Mouse (Mus musculus) mammary gland, adult 2 months (tissue): ENCODE data around the gene Lce1a1. TPM values are rescaled to one million over a fixed set of nuclear protein-coding genes. Genes with fewer than 3 reads are reported as not detected.

Source experiments
- polyA plus RNA-seq: library from polyadenylated mRNA; depleted of rRNA; stranded (reverse); fragments of >200 nt; gene quantifications from 2 replicates; pipeline ENCODE4 v1.2.3, GENCODE M21; 2012; ENCODE audit warnings: low replicate concordance; rRNA removed

Lce1a1 gene
- polyA plus RNA-seq, result 0.86 and 4.6 TPM in 2 replicates

GRCm38 (mm10) chr3:92648207-92648606 is at the start of gene Lce1a1:
Lce1a1 (minus strand) TSS chr3:92648307.

GRCm38 (mm10) chr3:92687110-92687509 is 39.0 kb upstream of the Lce1a1 start, which contains the start of gene Lce1d:
Lce1d (minus strand) TSS chr3:92687210.

GRCm38 (mm10) chr3:92678947-92679346 is 30.8 kb upstream of the Lce1a1 start, which contains the start of gene Lce1c:
Lce1c (plus strand) TSS chr3:92679247.

GRCm38 (mm10) chr3:92670215-92670614 is 22.1 kb upstream of the Lce1a1 start, which contains the start of gene Lce1a2:
Lce1a2 (minus strand) TSS chr3:92670315.

GRCm38 (mm10) chr3:92656826-92657225 is 8.7 kb upstream of the Lce1a1 start, which contains the start of gene Lce1b:
Lce1b (minus strand) TSS chr3:92656926.

GRCm38 (mm10) chr3:92621560-92621959 is 26.5 kb downstream of the Lce1a1 start, which contains the start of gene Lce6a:
Lce6a (minus strand) TSS chr3:92621660.

GRCm38 (mm10) chr3:92607392-92607791 is 40.7 kb downstream of the Lce1a1 start, which contains the start of gene 2210017I01Rik:
2210017I01Rik (minus strand) TSS chr3:92607492.

Other genes starting within 250 kb of the Lce1a1 start
- gene Sprr2i, start 240.3 kb downstream of the Lce1a1 start, polyA plus RNA-seq, result not detected in 2 replicates
- not detected in 2 replicates for gene Sprr2j-ps, start 230.2 kb downstream of the Lce1a1 start, polyA plus RNA-seq
- 13.6 and 17.5 TPM in 2 replicates for gene Gm9774, start 218.9 kb downstream of the Lce1a1 start, polyA plus RNA-seq
- gene Sprr2k, start 215.7 kb downstream of the Lce1a1 start, polyA plus RNA-seq, result not detected in 2 replicates
- not detected in 2 replicates for gene Sprr1b, start 209.5 kb downstream of the Lce1a1 start, polyA plus RNA-seq
- gene Sprr3, start 189.6 kb downstream of the Lce1a1 start, polyA plus RNA-seq, result not detected in 2 replicates
- 24.1 and 25.4 TPM in 2 replicates for gene Sprr1a, start 162.4 kb downstream of the Lce1a1 start, polyA plus RNA-seq
- not detected in 2 replicates for gene Sprr4, start 147.8 kb downstream of the Lce1a1 start, polyA plus RNA-seq
- gene 2310046K23Rik, start 113.8 kb downstream of the Lce1a1 start, polyA plus RNA-seq, result 5.7 TPM in 1 of 2 replicates, not detected in the other
- gene Ivl, start 74.6 kb downstream of the Lce1a1 start, polyA plus RNA-seq, result 1.4 TPM in 1 of 2 replicates, not detected in the other
- 0.24 TPM in 1 of 2 replicates, not detected in the other for gene Smcp, start 59.3 kb downstream of the Lce1a1 start, polyA plus RNA-seq
- gene 2210017I01Rik, start 40.8 kb downstream of the Lce1a1 start, polyA plus RNA-seq, result 0.20 TPM in 1 of 2 replicates, not detected in the other
- 0.66 and 1.3 TPM in 2 replicates for gene Lce6a, start 26.6 kb downstream of the Lce1a1 start, polyA plus RNA-seq
- 1.4 and 8.5 TPM in 2 replicates for gene Lce1b, start 8.6 kb upstream of the Lce1a1 start, polyA plus RNA-seq
- 0.92 and 8.4 TPM in 2 replicates for gene Lce1a2, start 22.0 kb upstream of the Lce1a1 start, polyA plus RNA-seq
- gene Lce1c, start 30.9 kb upstream of the Lce1a1 start, polyA plus RNA-seq, result 1.2 and 5.9 TPM in 2 replicates
- 0.31 and 3.0 TPM in 2 replicates for gene Lce1d, start 38.9 kb upstream of the Lce1a1 start, polyA plus RNA-seq
- gene Lce1e, start 60.8 kb upstream of the Lce1a1 start, polyA plus RNA-seq, result 0.93 TPM in 1 of 2 replicates, not detected in the other
- gene Lce1f, start 72.0 kb upstream of the Lce1a1 start, polyA plus RNA-seq, result 0.91 TPM in 1 of 2 replicates, not detected in the other
- gene Gm38119, start 90.8 kb upstream of the Lce1a1 start, polyA plus RNA-seq, result not detected in 2 replicates
- gene Lce1g, start 104.0 kb upstream of the Lce1a1 start, polyA plus RNA-seq, result not detected in 2 replicates
- 0.22 and 0.56 TPM in 2 replicates for gene Lce1h, start 116.8 kb upstream of the Lce1a1 start, polyA plus RNA-seq
- 1.3 TPM in 1 of 2 replicates, not detected in the other for gene Lce1i, start 130.6 kb upstream of the Lce1a1 start, polyA plus RNA-seq
- 0.95 TPM in 1 of 2 replicates, not detected in the other for gene Lce1j, start 142.2 kb upstream of the Lce1a1 start, polyA plus RNA-seq
- gene Lce1k, start 159.6 kb upstream of the Lce1a1 start, polyA plus RNA-seq, result 0.76 TPM in 1 of 2 replicates, not detected in the other
- 0.30 and 3.9 TPM in 2 replicates for gene Kprp, start 178.9 kb upstream of the Lce1a1 start, polyA plus RNA-seq
- gene Lce1l, start 203.0 kb upstream of the Lce1a1 start, polyA plus RNA-seq, result 5.9 TPM in 1 of 2 replicates, not detected in the other
- 0.25 and 9.0 TPM in 2 replicates for gene 2310050C09Rik, start 221.9 kb upstream of the Lce1a1 start, polyA plus RNA-seq